Mouse (Mus musculus) adrenal gland, postnatal 36 days (tissue): ENCODE data around the gene Ift74. TPM values are rescaled to one million over a fixed set of nuclear protein-coding genes. Genes with fewer than 3 reads are reported as not detected.
"Not testable (repeated sequence)": the region's sequence is repeated elsewhere in the genome, so short reads cannot be mapped to it uniquely, and the experiment has no call there.

ENCODE experiments used
- DNase-seq, 2 experiments: peaks; one replicate each; pipeline ENCODE4 v3.0.0; 2021; ENCODE audit warnings: mixed read lengths in 1 of 2
- long read RNA-seq, 2 experiments: library from polyadenylated mRNA; stranded (forward); transcript quantifications; one replicate each; pipeline ENCODE4 v2.0.0; 2021; ENCODE audit warnings: borderline sequencing depth in 2 of 2
- total RNA-seq, 2 experiments: library from RNA; stranded (reverse); gene quantifications; 2 replicates each; pipeline ENCODE4 v1.2.3; 2021

The Ift74 gene
- 10 to 100 TPM; 15.7 to 17.6 TPM for total RNA-seq
- long read RNA-seq, experiment 1, transcript Ift74-201 (20 exons, 2,139 nt): major isoform, 20 of 31 reads
- long read RNA-seq, experiment 1, partial matches to known transcripts: 6 of 31 reads
- long read RNA-seq, experiment 1, other reads (novel, unspliced or antisense): 5 of 31 reads
- long read RNA-seq, experiment 2, transcript Ift74-201 (20 exons, 2,139 nt): major isoform, 7 of 9 reads
- long read RNA-seq, experiment 2, partial matches to known transcripts: 0 of 9 reads
- long read RNA-seq, experiment 2, other reads (novel, unspliced or antisense): 2 of 9 reads

GRCm38 (mm10) chr4:94613972-94614626, at the start of gene Ift74:
TSS of gene Ift74 (plus strand) at chr4:94614491.
- peak; percentile 95 to 97 for DNase-seq

- no peak for DNase-seq
These were observed 41.6 kb upstream of the Ift74 start for GRCm38 (mm10) chr4:94572677-94573076.

- no peak for DNase-seq
These were observed 22.4 kb upstream of the Ift74 start for GRCm38 (mm10) chr4:94591765-94592381.

- DNase-seq: no peak
These were observed 21.6 kb upstream of the Ift74 start for GRCm38 (mm10) chr4:94592709-94593108.

GRCm38 (mm10) chr4:94601395-94601794, 12.9 kb upstream of the Ift74 start:
- peak in 1 of 2 experiments; percentile 6 for DNase-seq

GRCm38 (mm10) chr4:94602496-94603030, 11.7 kb upstream of the Ift74 start:
- DNase-seq: peak in 1 of 2 experiments; percentile 43

- peak; percentile 92 to 94 for DNase-seq
These were observed 11.2 kb upstream of the Ift74 start, which contains the start of gene Plaa for GRCm38 (mm10) chr4:94603031-94603629. TSS of gene Plaa (minus strand) at chr4:94603244.

GRCm38 (mm10) chr4:94604452-94605019, 9.8 kb upstream of the Ift74 start:
- DNase-seq: no peak

- DNase-seq: no peak
These were observed 8.7 kb upstream of the Ift74 start for GRCm38 (mm10) chr4:94605591-94605990.

GRCm38 (mm10) chr4:94610339-94610738, 4.0 kb upstream of the Ift74 start:
- no peak for DNase-seq

- no peak for DNase-seq
These were observed 326 bp downstream of the Ift74 start for GRCm38 (mm10) chr4:94614627-94615006.

GRCm38 (mm10) chr4:94620077-94620476, 5.8 kb downstream of the Ift74 start:
- DNase-seq: no peak

GRCm38 (mm10) chr4:94643141-94643540, 28.9 kb downstream of the Ift74 start:
- no peak for DNase-seq

GRCm38 (mm10) chr4:94649920-94650319, 35.6 kb downstream of the Ift74 start, which contains the start of gene Lrrc19:
TSS of gene Lrrc19 (minus strand) at chr4:94650144.
- DNase-seq: no peak

GRCm38 (mm10) chr4:94650426-94651175, 36.3 kb downstream of the Ift74 start:
- DNase-seq: not testable (repeated sequence)

GRCm38 (mm10) chr4:94669718-94670117, 55.4 kb downstream of the Ift74 start:
- DNase-seq: peak in 1 of 2 experiments; percentile 19

- no peak for DNase-seq
These were observed 66.4 kb downstream of the Ift74 start for GRCm38 (mm10) chr4:94680662-94681061.

- DNase-seq: no peak
These were observed 66.9 kb downstream of the Ift74 start for GRCm38 (mm10) chr4:94681181-94681580.

- DNase-seq: no peak
These were observed 67.7 kb downstream of the Ift74 start for GRCm38 (mm10) chr4:94682029-94682428.

- no peak for DNase-seq
These were observed 69.0 kb downstream of the Ift74 start for GRCm38 (mm10) chr4:94683305-94683704.

GRCm38 (mm10) chr4:94689804-94690203, 75.5 kb downstream of the Ift74 start:
- not testable (repeated sequence) for DNase-seq
